Mouse (Mus musculus) kidney, postnatal 0 days (tissue): ENCODE measurements around the gene Rnf113a2. TPM values are rescaled to one million over a fixed set of nuclear protein-coding genes. Genes with fewer than 3 reads are reported as not detected.
A peak's percentile ranks its signal among the peaks of the same experiment; 100 is the strongest.

Source experiments
- ATAC-seq: fragments of 200-750 bp; cut with Nextera tagmentation; replicated peaks from 2 replicates; pipeline ENCODE4 v1.8.0; 2017; ENCODE audit warnings: low read depth, moderate number of reproducible peaks, moderate TSS enrichment, moderate library complexity; ENCODE audit not compliant: low FRiP score
- DNase-seq: peaks from one replicate; pipeline ENCODE4 v3.0.0-alpha.2; 2016; ENCODE audit warnings: low spot score
- H3K27ac ChIP-seq: fragments of 300-500 bp; sonication (generic); 2 replicates; pipeline ENCODE4 v1.5.1; 2014; ENCODE audit warnings: mild to moderate bottlenecking
- H3K27me3 ChIP-seq: fragments of 300-500 bp; sonication (generic); 2 replicates; pipeline ENCODE4 v1.6.1; 2014; ENCODE audit warnings: low read length, mixed read lengths; ENCODE audit not compliant: insufficient read depth
- H3K36me3 ChIP-seq: fragments of 300-500 bp; sonication (generic); 2 replicates; pipeline ENCODE4 v1.6.1; 2014; ENCODE audit warnings: low read length, mixed read lengths; ENCODE audit not compliant: insufficient read depth
- H3K4me1 ChIP-seq: fragments of 300-500 bp; sonication (generic); replicated peaks from 2 replicates; pipeline ENCODE4 v1.6.1; 2014; ENCODE audit warnings: antibody characterized with exemption, low read length, mixed read lengths; ENCODE audit not compliant: insufficient read depth
- H3K4me2 ChIP-seq: fragments of 300-500 bp; sonication (generic); 2 replicates; pipeline ENCODE4 v1.6.1; 2014; ENCODE audit warnings: mild to moderate bottlenecking, low read length, moderate library complexity, mixed read lengths
- H3K4me3 ChIP-seq: fragments of 300-500 bp; sonication (generic); replicated peaks from 2 replicates; pipeline ENCODE4 v1.5.1; 2014; ENCODE audit warnings: low read depth, low read length
- H3K9ac ChIP-seq: fragments of 300-500 bp; sonication (generic); 2 replicates; pipeline ENCODE4 v1.6.1; 2014; ENCODE audit warnings: low read depth, low read length
- H3K9me3 ChIP-seq: fragments of 300-500 bp; sonication (generic); replicated peaks from 2 replicates; pipeline ENCODE4 v1.6.1; 2016; ENCODE audit warnings: low read length, inconsistent platforms, mixed read lengths
- CTCF ChIP-seq: IDR thresholded peaks from 2 replicates; pipeline ENCODE4 v1.5.1; 2016; ENCODE audit warnings: antibody characterized with exemption, low read depth, mild to moderate bottlenecking, moderate library complexity
- WGBS: fragments of 180-500 bp; shearing (Covaris S2); extraction: QIAGEN DNeasy Blood & Tissue Kit; methylation state at CpG from one replicate; pipeline ENCODE4 v1.1.7; 2014; 5-methylcytosine and 5-hydroxymethylcytosine counted together
- polyA plus RNA-seq: library from polyadenylated mRNA; unstranded; fragments of >200 nt; fragmentation: Nextera tagmentation; extraction: Ambion mirVana; gene quantifications from 2 replicates; pipeline ENCODE4 v1.2.1, GENCODE M21; 2015

Gene Rnf113a2
- polyA plus RNA-seq, 1 experiment from 2014 or later = 28.8 TPM

DNA sequence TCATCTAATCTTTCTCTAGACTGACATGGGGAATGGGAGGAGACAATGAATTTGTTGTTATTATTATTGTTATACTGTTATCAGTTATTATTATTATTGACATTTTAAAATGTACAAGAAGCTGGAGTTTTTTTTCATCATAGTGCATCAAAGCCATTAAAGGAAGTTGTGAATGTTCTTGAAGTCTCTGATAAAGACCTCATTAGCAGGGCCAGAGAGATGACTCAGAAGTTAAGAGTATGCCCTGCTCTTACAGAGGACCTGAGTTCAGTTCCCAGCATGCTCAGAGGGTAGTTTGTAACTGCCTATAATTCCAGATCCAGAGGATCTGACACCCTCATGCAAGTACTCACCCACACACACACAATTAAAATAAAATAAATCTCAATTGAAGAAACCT lies 19.3 kb upstream of the Rnf113a2 start:
- no peaks in the 10 kb centered on the region for H3K27me3 ChIP-seq

DNA sequence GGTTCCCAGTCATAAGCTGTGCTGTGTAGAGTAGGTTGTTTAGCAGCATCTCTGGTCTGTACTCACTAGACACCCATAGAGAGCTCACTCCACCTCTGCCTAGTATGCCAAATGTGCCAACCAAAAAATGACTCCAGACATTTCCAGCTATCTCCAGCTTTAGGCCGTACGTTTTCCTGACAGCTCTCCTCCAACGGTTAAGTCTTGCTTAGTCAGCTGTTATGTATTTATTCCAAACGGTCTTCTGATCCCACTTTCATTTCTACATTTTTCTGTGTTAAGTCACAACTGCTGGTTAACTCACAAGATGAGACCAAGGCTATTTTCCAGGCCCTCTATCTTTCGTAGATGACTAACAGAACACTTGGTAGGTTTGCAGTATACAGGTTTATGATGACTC lies 18.4 kb upstream of the Rnf113a2 start:
- H3K27me3 ChIP-seq = no peaks in the 10 kb centered on the region
- no peak overlapping the region for H3K4me2 ChIP-seq
- H3K4me1 ChIP-seq = no peaks in the 10 kb centered on the region
- no peak for DNase-seq
- H3K4me3 ChIP-seq = no peak overlapping the region
- H3K9me3 ChIP-seq = no peaks in the 10 kb centered on the region
- TF ChIP-seq CTCF = no peak
- WGBS = 69% methylated on average over 5 of the region's 5 CpGs
- H3K27ac ChIP-seq = no peak overlapping the region
- no peaks in the 10 kb centered on the region; the same call in 1 of the 2 replicates for H3K36me3 ChIP-seq
- ATAC-seq = no peak
- no peak overlapping the region for H3K9ac ChIP-seq

More for the DNA sequence above, 19.3 kb upstream of the Rnf113a2 start:
- H3K4me3 ChIP-seq = no peak overlapping the region
- TF ChIP-seq CTCF = no peak
- H3K9ac ChIP-seq = no peak overlapping the region
- no peak overlapping the region for H3K27ac ChIP-seq
- no peak overlapping the region for H3K4me2 ChIP-seq
- DNase-seq (no peak), ATAC-seq (no peak)
- H3K4me1 ChIP-seq = no peaks in the 10 kb centered on the region
- peaks cover 4% of the 10 kb centered on the region; the same call in 1 of the 2 replicates for H3K36me3 ChIP-seq
- H3K9me3 ChIP-seq = no peaks in the 10 kb centered on the region

DNA sequence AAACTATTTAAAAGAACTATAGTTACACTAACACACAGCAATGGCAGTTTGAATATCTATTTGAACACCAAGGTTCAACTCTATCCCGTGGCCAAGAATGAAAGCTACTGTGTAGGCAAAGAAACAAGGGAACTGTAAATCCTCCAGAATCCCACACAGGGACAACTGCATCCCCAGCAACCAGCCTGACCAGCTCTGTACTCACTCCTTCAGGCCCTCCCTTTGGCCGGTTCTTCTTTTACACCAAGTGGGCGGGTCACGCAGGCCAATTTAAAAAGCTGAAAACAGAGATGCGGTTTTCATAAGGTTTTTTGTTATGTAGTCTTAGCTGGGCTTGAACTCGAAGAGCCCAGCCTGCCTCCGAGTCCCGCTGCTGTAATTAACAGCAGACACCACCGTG lies 17.9 kb upstream of the Rnf113a2 start:
- Histone ChIP-seq H3K4me1 (no peaks in the 10 kb centered on the region), H3K27ac (peak overlapping the region; percentile 82), H3K36me3 (no peaks in the 10 kb centered on the region; the same call in 1 of the 2 replicates), H3K4me3 (no peak overlapping the region), H3K27me3 (no peaks in the 10 kb centered on the region), H3K4me2 (peak overlapping the region; percentile 21; the same call in 1 of the 2 replicates), H3K9me3 (no peaks in the 10 kb centered on the region), H3K9ac (no peak overlapping the region)
- DNase-seq (no peak), ATAC-seq (no peak)
- TF ChIP-seq CTCF = no peak
- WGBS = 79% methylated on average over 9 of the region's 9 CpGs

DNA sequence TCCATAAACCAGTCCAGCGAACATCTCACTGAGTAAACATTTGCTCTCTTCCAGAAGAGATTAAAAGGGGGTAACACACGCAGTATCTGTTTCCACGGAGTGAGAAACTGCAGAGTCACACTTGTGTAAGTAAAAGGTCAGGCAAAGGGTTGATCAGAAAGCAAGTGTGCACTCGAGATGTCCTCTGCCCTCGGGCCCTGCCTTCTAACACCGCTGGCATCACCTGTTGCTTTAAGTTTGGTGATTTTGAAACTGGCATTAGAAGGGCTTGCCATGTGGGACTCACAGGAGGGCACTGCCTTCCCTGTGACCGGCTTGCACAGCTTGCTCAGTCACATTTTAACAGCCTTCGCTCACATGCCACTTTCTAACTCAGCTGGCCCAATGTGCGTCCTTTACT lies 17.3 kb upstream of the Rnf113a2 start:
- Histone ChIP-seq H3K4me3 (no peak overlapping the region), H3K27me3 (no peaks in the 10 kb centered on the region), H3K9me3 (no peaks in the 10 kb centered on the region), H3K4me1 (no peaks in the 10 kb centered on the region), H3K9ac (0 out of 2 replicates have a peak overlapping the region, but pooled peaks have one; percentile 18), H3K27ac (peak overlapping the region; percentile 82), H3K36me3 (no peaks in the 10 kb centered on the region; the same call in 1 of the 2 replicates), H3K4me2 (peak overlapping the region; percentile 21; the same call in 1 of the 2 replicates)
- WGBS = 51% methylated on average over 9 of the region's 9 CpGs
- ATAC-seq = no peak
- DNase-seq = no peak
- TF ChIP-seq CTCF = no peak

DNA sequence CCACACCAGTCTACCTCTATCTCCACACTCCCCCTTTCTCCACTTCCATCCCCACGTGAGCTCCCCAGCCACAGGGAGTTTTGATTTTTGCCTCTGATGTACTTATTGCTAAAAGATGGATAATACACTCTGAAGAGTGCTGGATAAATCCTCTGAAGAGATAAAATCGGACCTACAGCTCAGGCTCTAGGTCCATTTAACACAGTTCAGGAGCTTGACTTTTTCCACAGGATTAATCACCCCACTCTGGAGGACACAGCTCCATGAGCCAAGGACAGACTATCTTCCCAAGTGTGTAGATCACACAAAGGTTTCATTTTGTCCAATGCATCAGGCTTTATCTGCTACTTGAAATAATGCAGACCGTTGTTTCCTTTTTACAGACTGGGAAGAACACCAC lies 16.9 kb upstream of the Rnf113a2 start:
- DNase-seq = no peak

DNA sequence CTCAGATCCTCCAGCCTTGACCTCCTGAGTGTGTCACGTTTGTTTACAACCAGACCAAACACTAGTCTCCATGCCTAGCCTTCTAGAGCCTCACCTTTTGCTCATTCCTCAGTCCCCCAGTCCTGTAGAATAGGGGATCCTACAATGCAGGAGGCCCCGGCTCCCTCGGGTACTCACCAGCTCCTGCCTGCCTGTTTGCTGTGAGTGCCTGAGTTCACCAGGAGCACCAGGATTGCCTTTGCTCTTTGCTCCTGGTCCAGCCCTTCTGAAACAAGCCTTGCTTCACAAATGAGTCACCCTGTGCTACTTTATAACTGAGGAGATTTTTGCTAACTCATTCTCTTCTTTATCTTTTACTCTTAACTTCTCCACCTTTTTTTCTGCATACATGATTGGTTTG lies 16.3 kb upstream of the Rnf113a2 start:
- ATAC-seq (peak; percentile 38; the same call in 1 of the 2 replicates), DNase-seq (peak; percentile 25)
- Histone ChIP-seq H3K9ac (no peak overlapping the region), H3K36me3 (no peaks in the 10 kb centered on the region; the same call in 1 of the 2 replicates), H3K27me3 (no peaks in the 10 kb centered on the region), H3K27ac (peak overlapping the region; percentile 82), H3K4me3 (no peak overlapping the region), H3K4me1 (no peaks in the 10 kb centered on the region), H3K4me2 (peak overlapping the region; percentile 21; the same call in 1 of the 2 replicates), H3K9me3 (no peaks in the 10 kb centered on the region)
- no peak for TF ChIP-seq CTCF
- 58% methylated on average over 3 of the region's 3 CpGs for WGBS

More for the DNA sequence above, 16.9 kb upstream of the Rnf113a2 start:
- H3K9ac ChIP-seq = 0 out of 2 replicates have a peak overlapping the region, but pooled peaks have one; percentile 18
- H3K27me3 ChIP-seq = no peaks in the 10 kb centered on the region
- H3K4me1 ChIP-seq = no peaks in the 10 kb centered on the region
- no peaks in the 10 kb centered on the region for H3K9me3 ChIP-seq
- no peak overlapping the region for H3K4me3 ChIP-seq
- no peaks in the 10 kb centered on the region; the same call in 1 of the 2 replicates for H3K36me3 ChIP-seq
- peak overlapping the region; percentile 82 for H3K27ac ChIP-seq
- peak overlapping the region; percentile 21; the same call in 1 of the 2 replicates for H3K4me2 ChIP-seq
- no peak for TF ChIP-seq CTCF
- WGBS = 75% methylated on average over 3 of the region's 3 CpGs
- no peak for ATAC-seq
